Mouse (Mus musculus): ENCODE results near the gene Sik3. TPM values are rescaled to one million over a fixed set of nuclear protein-coding genes. Genes with fewer than 3 reads are reported as not detected.

The Sik3 gene
- polyA plus RNA-seq, 1 experiment = 13.7 TPM

DNA sequence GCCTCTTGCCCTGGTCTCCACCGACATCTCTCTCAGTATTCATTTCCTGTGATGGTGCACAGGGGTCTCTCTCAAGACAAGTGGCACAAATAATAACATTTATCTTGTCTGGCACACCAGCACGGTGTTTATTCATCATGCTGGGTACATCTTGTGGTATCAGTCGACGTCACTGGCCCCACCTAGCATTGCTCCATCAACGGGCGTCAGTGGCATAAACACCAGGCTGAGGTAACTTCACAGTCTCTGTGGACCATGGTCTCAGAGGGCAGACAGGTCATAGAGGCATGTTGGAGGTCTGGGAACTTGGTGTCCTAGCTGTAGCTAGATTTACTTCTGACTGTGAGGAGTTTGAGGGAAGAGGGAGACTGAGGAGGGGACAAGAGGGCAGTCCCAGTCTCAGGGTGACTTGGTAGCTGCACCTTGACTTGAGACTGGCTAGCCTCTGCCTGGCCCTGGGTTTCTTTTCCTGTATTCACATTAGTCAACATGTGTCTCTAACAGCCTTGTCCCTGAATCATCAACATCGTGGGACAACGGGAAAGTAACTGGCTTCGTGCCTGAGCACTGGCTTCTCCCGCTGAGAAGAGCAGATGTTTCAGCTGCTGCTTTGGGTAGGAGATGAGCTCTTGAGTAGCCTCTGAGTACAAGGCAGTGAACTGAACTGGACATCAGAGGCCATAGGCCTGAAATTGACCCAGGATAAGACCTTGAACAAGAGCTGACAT, 244.2 kb downstream of the Sik3 start:
- TF ChIP-seq POLR2A (IDR thresholded peaks at IDR 0.05; ENCODE audit: low read depth, low read length) (no peak), CTCF (IDR thresholded peaks at IDR 0.05; ENCODE audit: extremely low read depth, insufficient read depth, insufficient read length, insufficient replicate concordance) (no peak)
- H3K27me3 ChIP-seq (ENCODE audit: control insufficient read depth, insufficient read depth, low read length) = no peaks in the 10 kb centered on the region
- DNase-seq (ENCODE audit: low read depth in 1 of 2, low spot score in 2 of 2) = no peak

DNA sequence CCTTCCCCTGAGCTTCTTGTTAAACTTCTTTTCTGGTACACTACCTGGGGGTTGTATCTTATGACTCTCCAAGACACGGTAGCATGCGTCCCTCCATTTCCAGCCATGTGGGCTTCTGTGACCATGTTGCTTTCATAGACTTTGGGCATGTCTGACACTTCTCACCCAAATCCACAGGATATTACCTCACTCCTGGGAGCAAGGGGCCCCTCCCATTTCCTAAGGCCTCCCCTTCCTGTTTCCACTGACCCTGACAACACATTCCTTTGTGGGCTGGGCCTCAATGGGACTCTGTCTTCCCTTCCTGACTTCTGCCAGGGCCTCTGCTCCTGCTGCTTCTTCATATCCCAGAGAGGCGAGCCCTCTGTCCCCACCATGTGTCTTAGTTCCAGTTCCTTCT, 244.9 kb downstream of the Sik3 start:
- DNase-seq (ENCODE audit: low read depth in 1 of 2, low spot score in 2 of 2) = no peak
- no peak for TF ChIP-seq POLR2A (IDR thresholded peaks at IDR 0.05; ENCODE audit: low read depth, low read length)
- no peak for TF ChIP-seq CTCF (IDR thresholded peaks at IDR 0.05; ENCODE audit: extremely low read depth, insufficient read depth, insufficient read length, insufficient replicate concordance)
- no peak overlapping the region for H3K27ac ChIP-seq (ENCODE audit: insufficient read depth, low read length)

More for the DNA sequence above, 244.2 kb downstream of the Sik3 start:
- H3K36me3 ChIP-seq (ENCODE audit: control insufficient read depth, insufficient read depth, low read length) = no peaks in the 10 kb centered on the region
- 84% methylated on average over 10 of the region's 10 CpGs for WGBS
- no peak overlapping the region for H3K27ac ChIP-seq (ENCODE audit: insufficient read depth, low read length)
- H3K4me3 ChIP-seq (ENCODE audit: extremely low read depth, insufficient read depth, insufficient read length) = no peak overlapping the region
- no peaks in the 10 kb centered on the region for H3K4me1 ChIP-seq (ENCODE audit: control insufficient read depth, insufficient read depth, insufficient read length)

DNA sequence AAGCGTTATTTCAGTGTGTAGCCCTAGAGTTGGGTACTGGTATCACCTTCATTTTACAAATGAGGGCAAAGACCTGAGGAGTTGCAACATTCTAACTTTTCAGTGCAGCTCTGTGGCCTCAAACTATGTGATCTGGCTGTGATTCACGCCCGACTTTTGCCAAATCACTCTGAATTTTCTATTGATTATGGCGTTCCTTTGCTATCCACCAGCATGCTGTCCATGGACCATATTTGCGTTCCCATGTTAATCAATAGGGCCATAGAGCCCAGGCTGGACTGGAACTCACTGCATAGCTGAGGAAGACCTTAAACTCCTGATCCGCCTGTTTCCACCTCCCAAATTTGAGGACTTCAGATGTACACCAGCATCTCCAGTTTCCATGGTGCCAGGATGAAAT, 246.5 kb downstream of the Sik3 start:
- DNase-seq (ENCODE audit: low read depth in 1 of 2, low spot score in 2 of 2) = no peak
- H3K27ac ChIP-seq (ENCODE audit: insufficient read depth, low read length) = no peak overlapping the region
- H3K4me1 ChIP-seq (ENCODE audit: control insufficient read depth, insufficient read depth, insufficient read length) = no peaks in the 10 kb centered on the region
- 90% methylated on average over 6 of the region's 6 CpGs for WGBS
- TF ChIP-seq POLR2A (IDR thresholded peaks at IDR 0.05; ENCODE audit: low read depth, low read length) (no peak), CTCF (IDR thresholded peaks at IDR 0.05; ENCODE audit: extremely low read depth, insufficient read depth, insufficient read length, insufficient replicate concordance) (no peak)
- no peak overlapping the region for H3K4me3 ChIP-seq (ENCODE audit: extremely low read depth, insufficient read depth, insufficient read length)
- no peaks in the 10 kb centered on the region for H3K36me3 ChIP-seq (ENCODE audit: control insufficient read depth, insufficient read depth, low read length)
- no peaks in the 10 kb centered on the region for H3K27me3 ChIP-seq (ENCODE audit: control insufficient read depth, insufficient read depth, low read length)

More for the DNA sequence above, 244.9 kb downstream of the Sik3 start:
- no peak overlapping the region for H3K4me3 ChIP-seq (ENCODE audit: extremely low read depth, insufficient read depth, insufficient read length)
- 81% methylated on average over 3 of the region's 3 CpGs for WGBS
- H3K36me3 ChIP-seq (ENCODE audit: control insufficient read depth, insufficient read depth, low read length) = no peaks in the 10 kb centered on the region
- no peaks in the 10 kb centered on the region for H3K4me1 ChIP-seq (ENCODE audit: control insufficient read depth, insufficient read depth, insufficient read length)
- H3K27me3 ChIP-seq (ENCODE audit: control insufficient read depth, insufficient read depth, low read length) = no peaks in the 10 kb centered on the region

DNA sequence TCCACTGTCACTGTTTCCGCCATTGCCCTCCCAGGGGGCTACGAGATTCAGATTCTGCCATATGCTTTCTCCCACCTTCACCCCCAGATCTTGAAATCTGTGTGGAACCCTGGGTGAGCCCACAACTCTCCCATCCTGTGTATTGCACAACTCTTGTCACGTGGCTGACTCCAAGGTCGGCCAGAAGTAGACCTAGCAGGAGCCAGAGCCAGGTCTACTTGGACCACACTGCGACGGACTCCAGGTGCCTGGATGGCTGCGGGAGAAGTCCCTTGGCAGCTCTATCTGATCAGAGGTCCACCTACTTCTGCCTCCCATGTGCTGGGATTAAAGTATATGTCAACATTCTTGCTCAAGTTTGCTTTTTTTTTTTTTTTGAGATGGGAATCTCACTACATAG, 248.5 kb downstream of the Sik3 start:
- 89% methylated on average over 7 of the region's 7 CpGs for WGBS
- no peak for DNase-seq (ENCODE audit: low read depth in 1 of 2, low spot score in 2 of 2)
- Histone ChIP-seq H3K27ac (ENCODE audit: insufficient read depth, low read length) (no peak overlapping the region), H3K36me3 (ENCODE audit: control insufficient read depth, insufficient read depth, low read length) (no peaks in the 10 kb centered on the region), H3K4me1 (ENCODE audit: control insufficient read depth, insufficient read depth, insufficient read length) (no peaks in the 10 kb centered on the region), H3K4me3 (ENCODE audit: extremely low read depth, insufficient read depth, insufficient read length) (no peak overlapping the region), H3K27me3 (ENCODE audit: control insufficient read depth, insufficient read depth, low read length) (no peaks in the 10 kb centered on the region)
- TF ChIP-seq POLR2A (IDR thresholded peaks at IDR 0.05; ENCODE audit: low read depth, low read length) = no peak

DNA sequence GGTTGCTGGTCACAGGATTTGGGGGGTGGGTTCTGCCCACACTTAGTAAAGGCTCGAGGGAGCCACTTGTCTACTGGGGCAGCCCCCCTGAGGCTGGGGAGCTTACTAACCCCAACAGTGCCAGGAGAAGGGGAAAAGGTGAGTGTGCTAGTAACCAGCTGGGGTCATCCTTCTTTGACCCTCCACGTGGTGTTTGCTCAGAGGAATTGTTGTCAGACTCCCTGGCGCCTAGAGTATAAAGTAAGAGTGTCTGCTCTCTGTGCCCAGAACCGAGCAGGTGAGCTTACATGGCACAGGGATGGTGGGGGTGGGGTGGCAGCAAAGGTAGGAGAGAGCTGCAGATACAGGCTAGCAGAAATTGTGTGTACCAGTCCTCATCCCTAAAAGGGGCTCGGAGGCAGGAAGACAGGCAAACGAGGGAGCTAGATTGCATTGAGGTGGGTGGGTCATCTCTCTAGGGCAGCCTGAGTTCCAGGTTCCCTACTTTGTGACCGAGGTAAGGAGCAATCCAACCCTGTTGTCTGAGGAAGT, 255.8 kb downstream of the Sik3 start, which contains the start of gene Apoa5:
Apoa5 (plus strand) TSS at position 291 of the 531 bp plus-strand sequence.
- no peaks in the 10 kb centered on the region for H3K36me3 ChIP-seq (ENCODE audit: control insufficient read depth, insufficient read depth, low read length)
- DNase-seq (ENCODE audit: low read depth in 1 of 2, low spot score in 2 of 2) = no peak
- 67% methylated on average over 7 of the region's 7 CpGs for WGBS
- no peak within 1 kb of the TSS for H3K27ac ChIP-seq (ENCODE audit: insufficient read depth, low read length)
- H3K4me3 ChIP-seq (ENCODE audit: extremely low read depth, insufficient read depth, insufficient read length) = no peak within 1 kb of the TSS
- H3K4me1 ChIP-seq (ENCODE audit: control insufficient read depth, insufficient read depth, insufficient read length) = no peaks in the 10 kb centered on the region
- H3K27me3 ChIP-seq (ENCODE audit: control insufficient read depth, insufficient read depth, low read length) = 0 out of 2 replicates have a peak, but pooled peaks cover 1% of the 10 kb centered on the region
- TF ChIP-seq POLR2A (IDR thresholded peaks at IDR 0.05; ENCODE audit: low read depth, low read length) = no peak
- no peak for TF ChIP-seq CTCF (IDR thresholded peaks at IDR 0.05; ENCODE audit: extremely low read depth, insufficient read depth, insufficient read length, insufficient replicate concordance)

DNA sequence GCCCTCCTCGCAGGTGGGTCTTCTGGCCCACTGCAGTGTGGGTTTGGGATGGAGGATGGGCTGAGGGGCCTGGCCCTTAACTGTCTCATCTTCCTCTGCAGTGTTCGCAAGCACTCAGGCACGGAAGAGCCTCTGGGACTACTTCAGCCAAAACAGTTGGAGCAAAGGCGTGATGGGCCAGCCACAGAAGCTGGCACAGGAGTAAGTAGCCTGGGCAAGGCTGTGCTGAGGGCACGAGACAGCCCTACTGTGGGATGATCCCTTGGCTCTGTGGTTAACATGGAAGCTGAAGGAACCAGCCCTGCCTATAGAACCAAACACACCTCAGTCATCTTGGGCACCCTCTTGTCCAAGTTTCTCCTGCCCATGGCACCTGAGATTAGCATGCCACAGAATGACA, 256.5 kb downstream of the Sik3 start:
- peaks cover 6% of the 10 kb centered on the region; the same call in 1 of the 2 replicates for H3K4me1 ChIP-seq (ENCODE audit: control insufficient read depth, insufficient read depth, insufficient read length)
- WGBS = 86% methylated on average over 5 of the region's 5 CpGs
- H3K27me3 ChIP-seq (ENCODE audit: control insufficient read depth, insufficient read depth, low read length) = 0 out of 2 replicates have a peak, but pooled peaks cover 1% of the 10 kb centered on the region
- no peak overlapping the region for H3K27ac ChIP-seq (ENCODE audit: insufficient read depth, low read length)
- H3K4me3 ChIP-seq (ENCODE audit: extremely low read depth, insufficient read depth, insufficient read length) = no peak overlapping the region
- TF ChIP-seq POLR2A (IDR thresholded peaks at IDR 0.05; ENCODE audit: low read depth, low read length) (no peak), CTCF (IDR thresholded peaks at IDR 0.05; ENCODE audit: extremely low read depth, insufficient read depth, insufficient read length, insufficient replicate concordance) (no peak)
- no peaks in the 10 kb centered on the region for H3K36me3 ChIP-seq (ENCODE audit: control insufficient read depth, insufficient read depth, low read length)
- no peak for DNase-seq (ENCODE audit: low read depth in 1 of 2, low spot score in 2 of 2)

DNA sequence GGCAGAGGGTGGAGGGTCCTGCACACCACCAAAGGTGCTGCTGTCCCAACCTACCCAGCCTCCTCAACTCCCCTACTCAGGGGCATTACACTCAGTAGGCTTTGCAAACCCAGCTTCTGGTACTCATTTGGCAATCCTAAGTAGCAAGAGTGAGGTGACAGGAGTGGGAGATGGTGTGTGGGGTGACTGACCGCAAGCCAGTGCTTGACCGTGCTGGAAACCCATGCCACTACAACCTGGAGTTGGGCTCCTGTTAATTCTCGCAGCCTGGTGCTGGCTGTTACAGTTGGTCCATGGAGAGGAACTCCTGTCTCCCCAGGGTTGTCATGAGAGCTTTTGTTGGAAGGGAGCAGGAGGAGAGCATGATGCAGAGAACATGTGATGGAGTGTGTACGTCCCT, 258.2 kb downstream of the Sik3 start:
- peaks cover 8% of the 10 kb centered on the region; the same call in 1 of the 2 replicates for H3K4me1 ChIP-seq (ENCODE audit: control insufficient read depth, insufficient read depth, insufficient read length)
- DNase-seq (ENCODE audit: low read depth in 1 of 2, low spot score in 2 of 2) = no peak
- WGBS = 98% methylated on average over 4 of the region's 4 CpGs
- H3K4me3 ChIP-seq (ENCODE audit: extremely low read depth, insufficient read depth, insufficient read length) = no peak overlapping the region
- TF ChIP-seq CTCF (IDR thresholded peaks at IDR 0.05; ENCODE audit: extremely low read depth, insufficient read depth, insufficient read length, insufficient replicate concordance) (no peak), POLR2A (IDR thresholded peaks at IDR 0.05; ENCODE audit: low read depth, low read length) (no peak)
- H3K27ac ChIP-seq (ENCODE audit: insufficient read depth, low read length) = no peak overlapping the region
- H3K36me3 ChIP-seq (ENCODE audit: control insufficient read depth, insufficient read depth, low read length) = peaks cover 6% of the 10 kb centered on the region; the same call in 1 of the 2 replicates
- 0 out of 2 replicates have a peak, but pooled peaks cover 1% of the 10 kb centered on the region for H3K27me3 ChIP-seq (ENCODE audit: control insufficient read depth, insufficient read depth, low read length)

All from spleen, adult 2 months (tissue).